ENCODE assay signal across 19 mouse cellular contexts in the genomic region with DNA sequence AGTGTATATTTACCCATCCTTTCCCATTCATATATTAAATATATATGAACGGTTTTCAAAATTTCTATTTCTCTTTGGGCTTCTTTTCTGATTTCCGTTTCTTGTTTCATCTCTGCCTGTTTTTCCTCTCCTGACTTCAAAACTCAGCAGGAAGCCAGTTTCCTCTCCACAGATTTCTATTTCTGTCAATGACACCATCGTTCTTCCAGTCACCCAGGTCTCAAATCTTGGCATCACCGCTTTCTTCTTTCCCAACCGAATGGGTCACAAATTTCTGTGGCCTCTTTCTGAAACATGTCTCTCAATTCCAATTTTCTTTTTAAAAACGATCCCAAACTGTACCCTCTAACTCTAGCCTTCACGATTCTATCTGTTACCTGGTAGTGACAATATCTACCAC. TPM values are rescaled to one million over a fixed set of nuclear protein-coding genes. Genes with fewer than 3 reads are reported as not detected.
A peak's percentile ranks its signal among the peaks of the same experiment; 100 is the strongest.
DNase-seq lines count a peak whose midpoint lies in the region; ATAC-seq and TF ChIP-seq lines count a peak whose summit lies in the region.
"Had no signal": no experiment of that assay in that cellular context is flagged by ENCODE, and none has a peak within 500 bp of the region (broad histone marks: within the 10 kb centered on the region; RNA-seq: fewer than 3 reads in every experiment).

No protein-coding gene starts in this region.

- no peak overlapping the region for H3K9ac ChIP-seq in lung, embryonic 14.5 days
- H3K9ac ChIP-seq in lung, postnatal 0 days (replicated peaks; ENCODE audit: low read depth) = no peak overlapping the region
- 0 out of 2 replicates have a peak overlapping the region, but pooled peaks have one; percentile 96 for H3K9ac ChIP-seq in heart, embryonic 15.5 days
- H3K9ac ChIP-seq: forebrain, postnatal 0 days had no signal

- TF ChIP-seq CTCF in gastrocnemius, adult 2 months (IDR thresholded peaks at IDR 0.05) = no peak
- no peak for TF ChIP-seq CTCF in lung, embryonic 14.5 days (IDR thresholded peaks at IDR 0.05; ENCODE audit: low read depth)
- TF ChIP-seq CTCF in lung, postnatal 0 days (IDR thresholded peaks at IDR 0.05) = no peak

- H3K4me3 ChIP-seq in gastrocnemius, adult 2 months = peak overlapping the region; percentile 84
- no peak overlapping the region for H3K4me3 ChIP-seq in lung, embryonic 14.5 days (ENCODE audit: low read depth, low read length)
- H3K4me3 ChIP-seq in lung, postnatal 0 days (ENCODE audit: low read depth, low read length) = no peak overlapping the region
- H3K4me3 ChIP-seq in heart, embryonic 15.5 days = peak overlapping the region; percentile 82

- H3K27me3 ChIP-seq in lung, embryonic 14.5 days (ENCODE audit: insufficient read depth, low read length) = no peaks in the 10 kb centered on the region
- no peaks in the 10 kb centered on the region for H3K27me3 ChIP-seq in lung, postnatal 0 days (replicated peaks; ENCODE audit: insufficient read depth, low read length)
- H3K27me3 ChIP-seq in heart, embryonic 15.5 days = no peaks in the 10 kb centered on the region
- H3K27me3 ChIP-seq: limb, embryonic 13.5 days; liver, embryonic 12.5 days; lung, embryonic 15.5 days had no signal

- H3K4me1 ChIP-seq in lung, embryonic 14.5 days (ENCODE audit: insufficient read depth) = peaks cover 11% of the 10 kb centered on the region; the same call in 1 of the 2 replicates
- peaks cover 14% of the 10 kb centered on the region for H3K4me1 ChIP-seq in lung, postnatal 0 days (ENCODE audit: insufficient read depth, low read depth, low read length)
- H3K4me1 ChIP-seq in heart, embryonic 15.5 days (replicated peaks) = peaks cover 32% of the 10 kb centered on the region

- H3K27ac ChIP-seq in gastrocnemius, adult 2 months = peak overlapping the region; percentile 98
- H3K27ac ChIP-seq in lung, embryonic 14.5 days (ENCODE audit: low read depth) = no peak overlapping the region
- H3K27ac ChIP-seq in lung, postnatal 0 days (ENCODE audit: low read length) = no peak overlapping the region
- peak overlapping the region; percentile 92 for H3K27ac ChIP-seq in heart, embryonic 15.5 days
- H3K27ac ChIP-seq: limb, embryonic 13.5 days; midbrain, embryonic 12.5 days had no signal

- intact Hi-C loops in gastrocnemius, adult 2 months (cut with DNase I) = no loop called here

- no peak for DNase-seq in gastrocnemius, adult 2 months
- no peak for DNase-seq in gastrocnemius, adult 8-10 months (ENCODE audit: low spot score in 2 of 2)
- no peak for DNase-seq in lung, embryonic 14.5 days
- DNase-seq in lung, postnatal 0 days (ENCODE audit: low spot score) = no peak
- no peak for DNase-seq in retina, embryonic 14.5 days (ENCODE audit: low spot score)
- DNase-seq: adrenal gland, postnatal 25 days; cerebellum, adult 9-10 months; gastrocnemius, postnatal 36 days; kidney, postnatal 4 days; right cerebral cortex, postnatal 14 days; thymus, adult 2 months; thymus, postnatal 4 days had no signal

- WGBS in lung, embryonic 14.5 days = 66% methylated on average over 7 of the region's 7 CpGs
- WGBS in lung, postnatal 0 days = 58% methylated on average over 7 of the region's 7 CpGs
- WGBS in heart, embryonic 15.5 days = 33% methylated on average over 7 of the region's 7 CpGs

- peak overlapping the region; percentile 67; the same call in 1 of the 2 replicates for H3K4me2 ChIP-seq in lung, embryonic 14.5 days
- H3K4me2 ChIP-seq in lung, postnatal 0 days (replicated peaks; ENCODE audit: low read depth, low read length) = no peak overlapping the region
- H3K4me2 ChIP-seq in heart, embryonic 15.5 days = peak overlapping the region; percentile 69

- no peaks in the 10 kb centered on the region for H3K9me3 ChIP-seq in lung, embryonic 14.5 days (ENCODE audit: low read depth, low read length)
- no peaks in the 10 kb centered on the region for H3K9me3 ChIP-seq in lung, postnatal 0 days (ENCODE audit: low read length)
- no peaks in the 10 kb centered on the region for H3K9me3 ChIP-seq in heart, embryonic 15.5 days (replicated peaks)
- H3K9me3 ChIP-seq: limb, embryonic 13.5 days; liver, embryonic 12.5 days; lung, embryonic 15.5 days; midbrain, embryonic 12.5 days had no signal

- no peak for ATAC-seq in lung, embryonic 14.5 days (ENCODE audit: insufficient read depth)
- ATAC-seq in lung, postnatal 0 days = no peak
- no peak for ATAC-seq in heart, embryonic 15.5 days (replicated peaks; ENCODE audit: insufficient number of reproducible peaks, insufficient read depth, low FRiP score, low read depth)
- ATAC-seq in activated CD4-positive, CD25-positive, alpha-beta regulatory T cell, adult 4 months = no peak

- no peak for TF ChIP-seq EP300 in lung, postnatal 0 days (IDR thresholded peaks at IDR 0.05)

- H3K36me3 ChIP-seq in lung, embryonic 14.5 days (ENCODE audit: insufficient read depth) = no peaks in the 10 kb centered on the region
- H3K36me3 ChIP-seq in lung, postnatal 0 days (ENCODE audit: insufficient read depth, low read length) = no peaks in the 10 kb centered on the region
- no peaks in the 10 kb centered on the region for H3K36me3 ChIP-seq in heart, embryonic 15.5 days
- H3K36me3 ChIP-seq: limb, embryonic 13.5 days; liver, embryonic 12.5 days; lung, embryonic 15.5 days; midbrain, embryonic 12.5 days had no signal

RNA-seq across cellular contexts. Expression of a gene that starts 0.7 kb away (rescaled TPM):
- 100 to 1,000 TPM; 338 to 407 TPM for total RNA-seq in gastrocnemius, adult 2 months (2021)
- total RNA-seq in gastrocnemius, adult 8-10 months (2022) = 100 to 1,000 TPM; 348 to 422 (median 393) TPM
- 36.4 and 37.5 TPM in 2 replicates for polyA plus RNA-seq in lung, embryonic 14.5 days (2014; fragmentation: Nextera tagmentation; extraction: Ambion mirVana)
- polyA plus RNA-seq in lung, postnatal 0 days (2015; fragmentation: Nextera tagmentation; extraction: Ambion mirVana) = 18.5 and 19.4 TPM in 2 replicates
- 46.4 and 47.4 TPM in 2 replicates for polyA plus RNA-seq in heart, embryonic 15.5 days (2015; fragmentation: Nextera tagmentation; extraction: Ambion mirVana)
- under 1 TPM; 0.42 to 0.55 TPM for polyA plus RNA-seq in activated CD4-positive, CD25-positive, alpha-beta regulatory T cell, adult 4 months (2017; shearing (Covaris generic))

Comparison
In these comparisons a context has a peak if more than half of its experiments do, and no peak if none do; other contexts are left out.
1. H3K27ac ChIP-seq: peak in gastrocnemius, adult 2 months (single experiment) and heart, embryonic 15.5 days (single experiment); none in lung, embryonic 14.5 days (single experiment) and lung, postnatal 0 days (single experiment).
2. H3K4me3 ChIP-seq: peak in gastrocnemius, adult 2 months (single experiment) and heart, embryonic 15.5 days (single experiment); none in lung, embryonic 14.5 days (single experiment) and lung, postnatal 0 days (single experiment).
3. RNA of a gene that starts 0.7 kb away (polyA plus RNA-seq): 46.4 to 47.4 TPM in heart, embryonic 15.5 days, 36.4 to 37.5 TPM in lung, embryonic 14.5 days and 18.5 to 19.4 TPM in lung, postnatal 0 days; 0.42 to 0.55 TPM in activated CD4-positive, CD25-positive, alpha-beta regulatory T cell, adult 4 months; every median in the first group is over 10 times any median in the second.